ENCODE assay signal across 8 mouse cellular contexts in genomic region chr7:132813416-132814088, GRCm38 (mm10). TPM values are rescaled to one million over a fixed set of nuclear protein-coding genes. Genes with fewer than 3 reads are reported as not detected.
DNase-seq lines count a peak whose midpoint lies in the region; ATAC-seq and TF ChIP-seq lines count a peak whose summit lies in the region.

Fam53b (minus strand) TSS chr7:132813886.

- peak; percentile 62 for DNase-seq in ovary, postnatal 10 days (ENCODE audit: low spot score)
- no peak for DNase-seq in ovary, adult 18-20 months (ENCODE audit: low spot score)
- DNase-seq in embryo, embryonic 11.5 days (ENCODE audit: low read depth, low spot score): peak; percentile 53
- DNase-seq in limb, embryonic 14.5 days (ENCODE audit: low spot score): peak; percentile 25
- DNase-seq in spleen, postnatal 36 days (ENCODE audit: low spot score in 2 of 2): peak; percentile 67 to 71

- peak within 1 kb of the TSS; percentile 90 for H3K27ac ChIP-seq in intestine, postnatal 0 days (ENCODE audit: low read depth, low read length)
- peak within 1 kb of the TSS; percentile 92 for H3K27ac ChIP-seq in limb, embryonic 14.5 days (replicated peaks; ENCODE audit: low read depth, low read length)
- peak within 1 kb of the TSS; percentile 86 for H3K27ac ChIP-seq in midbrain, embryonic 15.5 days

- under 1% methylated on average over 79 of the region's 85 CpGs for WGBS in intestine, postnatal 0 days
- WGBS in limb, embryonic 14.5 days: 0% methylated on average over 40 of the region's 85 CpGs
- under 1% methylated on average over 82 of the region's 85 CpGs for WGBS in midbrain, embryonic 15.5 days

- 0 out of 2 replicates have a peak, but pooled peaks have one; percentile 43 for TF ChIP-seq POLR2A in limb, embryonic 14.5 days (IDR thresholded peaks at IDR 0.05; ENCODE audit: borderline replicate concordance, extremely low read depth, insufficient read depth, insufficient read length)

- H3K9ac ChIP-seq in intestine, postnatal 0 days (ENCODE audit: low read depth, low read length): peak within 1 kb of the TSS; percentile 86
- peak within 1 kb of the TSS; percentile 92 for H3K9ac ChIP-seq in limb, embryonic 14.5 days (ENCODE audit: low read depth, low read length, severe bottlenecking)
- H3K9ac ChIP-seq in midbrain, embryonic 15.5 days: peak within 1 kb of the TSS; percentile 53

- peak; percentile 45 for ATAC-seq in granulocyte monocyte progenitor cell, adult 5-6 weeks (replicated peaks; ENCODE audit: poor library complexity, severe bottlenecking)
- peak; percentile 65 for ATAC-seq in intestine, postnatal 0 days
- peak; percentile 71 for ATAC-seq in limb, embryonic 14.5 days (ENCODE audit: low FRiP score, low read depth)
- ATAC-seq in midbrain, embryonic 15.5 days (replicated peaks): peak; percentile 80

- no peaks in the 10 kb centered on the region for H3K36me3 ChIP-seq in intestine, postnatal 0 days (ENCODE audit: control insufficient read depth, insufficient read depth)
- H3K36me3 ChIP-seq in limb, embryonic 14.5 days (ENCODE audit: control insufficient read depth, insufficient read depth, low read length): 0 out of 2 replicates have a peak, but pooled peaks cover 2% of the 10 kb centered on the region
- no peaks in the 10 kb centered on the region for H3K36me3 ChIP-seq in midbrain, embryonic 15.5 days (replicated peaks)

- H3K9me3 ChIP-seq in intestine, postnatal 0 days (ENCODE audit: control insufficient read depth): no peaks in the 10 kb centered on the region
- H3K9me3 ChIP-seq in limb, embryonic 14.5 days (ENCODE audit: control insufficient read depth, low read length): no peaks in the 10 kb centered on the region
- H3K9me3 ChIP-seq in midbrain, embryonic 15.5 days: no peaks in the 10 kb centered on the region

- H3K4me2 ChIP-seq in intestine, postnatal 0 days (replicated peaks; ENCODE audit: low read depth): peak within 1 kb of the TSS; percentile 92
- peak within 1 kb of the TSS; percentile 90 for H3K4me2 ChIP-seq in limb, embryonic 14.5 days (replicated peaks; ENCODE audit: low read depth, low read length, severe bottlenecking)
- peak within 1 kb of the TSS; percentile 77 for H3K4me2 ChIP-seq in midbrain, embryonic 15.5 days

- H3K4me1 ChIP-seq in intestine, postnatal 0 days (replicated peaks; ENCODE audit: control insufficient read depth, insufficient read depth, low read length): peaks cover 13% of the 10 kb centered on the region
- peaks cover 49% of the 10 kb centered on the region for H3K4me1 ChIP-seq in limb, embryonic 14.5 days (ENCODE audit: control insufficient read depth, insufficient read depth, low read length)
- H3K4me1 ChIP-seq in midbrain, embryonic 15.5 days: peaks cover 50% of the 10 kb centered on the region

- peak; percentile 56 for TF ChIP-seq CTCF in intestine, postnatal 0 days (IDR thresholded peaks at IDR 0.05; ENCODE audit: low read depth)

- H3K27me3 ChIP-seq in intestine, postnatal 0 days (replicated peaks; ENCODE audit: control insufficient read depth, insufficient read depth, low read length): no peaks in the 10 kb centered on the region
- H3K27me3 ChIP-seq in limb, embryonic 14.5 days (ENCODE audit: control insufficient read depth, insufficient read depth, low read length): no peaks in the 10 kb centered on the region
- H3K27me3 ChIP-seq in midbrain, embryonic 15.5 days (replicated peaks): no peaks in the 10 kb centered on the region

- H3K4me3 ChIP-seq in intestine, postnatal 0 days (ENCODE audit: low read depth, low read length): peak within 1 kb of the TSS; percentile 72
- peak within 1 kb of the TSS; percentile 73 for H3K4me3 ChIP-seq in limb, embryonic 14.5 days (replicated peaks; ENCODE audit: low read length)
- peak within 1 kb of the TSS; percentile 79 for H3K4me3 ChIP-seq in midbrain, embryonic 15.5 days

RNA-seq across cellular contexts. Expression of gene Fam53b, which starts in this region (rescaled TPM):
- total RNA-seq in granulocyte monocyte progenitor cell, adult 5-6 weeks (2014; fragmentation: Nextera tagmentation): 20.1 and 27.7 TPM in 2 replicates
- total RNA-seq in granulocyte monocyte progenitor cell, adult 5-6 weeks (2017): 11.1 and 12.5 TPM in 2 replicates
- 13.5 and 17.3 TPM in 2 replicates for polyA plus RNA-seq in intestine, postnatal 0 days (2015; fragmentation: Nextera tagmentation; extraction: Ambion mirVana)
- 15.1 and 17.3 TPM in 2 replicates for polyA plus RNA-seq in limb, embryonic 14.5 days (2012; rRNA removed)
- 20.8 and 25.0 TPM in 2 replicates for polyA plus RNA-seq in limb, embryonic 14.5 days (2014; fragmentation: Nextera tagmentation; extraction: Ambion mirVana)
- 15.4 and 15.7 TPM in 2 replicates for polyA plus RNA-seq in midbrain, embryonic 15.5 days (2015; fragmentation: Nextera tagmentation; extraction: Ambion mirVana)
